Mouse (Mus musculus) liver, postnatal 0 days (tissue): Measurements from ENCODE around the gene Szrd1.

Experiments
- CTCF ChIP-seq: sonication (generic); IDR thresholded peaks from 2 replicates; pipeline ENCODE4 v1.5.1; 2016; ENCODE audit warnings: antibody characterized with exemption, low read depth
- EP300 ChIP-seq: IDR thresholded peaks from 2 replicates; pipeline ENCODE4 v1.6.1; 2016; ENCODE audit warnings: antibody characterized with exemption, low read depth, mild to moderate bottlenecking

DNA sequence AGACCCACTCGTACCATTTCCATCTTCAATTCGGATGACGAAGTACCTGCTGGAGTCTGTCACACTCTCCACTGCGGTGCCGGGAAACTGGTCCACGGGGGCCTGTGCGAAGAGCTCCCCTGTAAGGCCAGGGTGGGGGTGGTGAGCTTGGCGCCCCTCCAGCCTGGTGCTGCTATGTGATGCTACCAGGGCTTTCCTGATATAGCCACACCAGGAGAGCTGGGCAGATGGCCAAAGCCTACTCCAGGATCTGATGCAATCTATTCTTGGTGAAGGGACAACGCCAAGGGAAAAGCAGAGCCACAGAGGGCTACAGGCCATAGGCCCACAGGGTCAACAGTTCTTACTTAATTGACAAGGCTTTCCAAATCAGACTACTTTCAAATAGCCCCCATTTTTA, 65.9 kb downstream of the Szrd1 start:
- no peak for TF ChIP-seq EP300
- no peak for TF ChIP-seq CTCF
